Mouse (Mus musculus) limb, embryonic 12.5 days (tissue): ENCODE results near the gene Mrtfa. TPM values are rescaled to one million over a fixed set of nuclear protein-coding genes. Genes with fewer than 3 reads are reported as not detected.

Source experiments
- ATAC-seq: fragments of 200-750 bp; cut with Nextera tagmentation; 2 replicates; pipeline ENCODE4 v1.8.0; 2017; ENCODE audit warnings: low read depth, moderate TSS enrichment; ENCODE audit not compliant: insufficient number of reproducible peaks, insufficient read depth, low FRiP score, low TSS enrichment
- H3K27ac ChIP-seq: fragments of 300-500 bp; sonication (generic); 2 replicates; pipeline ENCODE4 v1.5.1; 2016; ENCODE audit warnings: mild to moderate bottlenecking, moderate library complexity
- H3K27me3 ChIP-seq: fragments of 300-500 bp; sonication (generic); 2 replicates; pipeline ENCODE4 v1.6.1; 2016; ENCODE audit warnings: mild to moderate bottlenecking, moderate library complexity
- H3K36me3 ChIP-seq: fragments of 300-500 bp; sonication (generic); 2 replicates; pipeline ENCODE4 v1.6.1; 2016; ENCODE audit warnings: mild to moderate bottlenecking, moderate library complexity
- H3K4me1 ChIP-seq: fragments of 300-500 bp; sonication (generic); replicated peaks from 2 replicates; pipeline ENCODE4 v1.6.1; 2016
- H3K4me2 ChIP-seq: fragments of 300-500 bp; sonication (generic); 2 replicates; pipeline ENCODE4 v1.6.1; 2016; ENCODE audit warnings: mild to moderate bottlenecking, moderate library complexity
- H3K4me3 ChIP-seq: fragments of 300-500 bp; sonication (generic); replicated peaks from 2 replicates; pipeline ENCODE4 v1.5.1; 2016; ENCODE audit warnings: mild to moderate bottlenecking
- H3K9ac ChIP-seq: fragments of 300-500 bp; sonication (generic); replicated peaks from 2 replicates; pipeline ENCODE4 v1.6.1; 2016; ENCODE audit warnings: mild to moderate bottlenecking, moderate library complexity
- H3K9me3 ChIP-seq: fragments of 300-500 bp; sonication (generic); 2 replicates; pipeline ENCODE4 v1.6.1; 2016; ENCODE audit warnings: mild to moderate bottlenecking, moderate library complexity
- WGBS: fragments of 180-500 bp; shearing (Covaris S2); methylation state at CpG from one replicate; pipeline ENCODE4 v1.1.7; 2016; 5-methylcytosine and 5-hydroxymethylcytosine counted together
- polyA plus RNA-seq: library from polyadenylated mRNA; unstranded; fragments of >200 nt; fragmentation: Nextera tagmentation; extraction: Ambion mirVana; gene quantifications from 2 replicates; pipeline ENCODE4 v1.2.1, GENCODE M21; 2016

The Mrtfa gene
- polyA plus RNA-seq, 1 experiment from 2014 or later = 22.2 TPM

DNA sequence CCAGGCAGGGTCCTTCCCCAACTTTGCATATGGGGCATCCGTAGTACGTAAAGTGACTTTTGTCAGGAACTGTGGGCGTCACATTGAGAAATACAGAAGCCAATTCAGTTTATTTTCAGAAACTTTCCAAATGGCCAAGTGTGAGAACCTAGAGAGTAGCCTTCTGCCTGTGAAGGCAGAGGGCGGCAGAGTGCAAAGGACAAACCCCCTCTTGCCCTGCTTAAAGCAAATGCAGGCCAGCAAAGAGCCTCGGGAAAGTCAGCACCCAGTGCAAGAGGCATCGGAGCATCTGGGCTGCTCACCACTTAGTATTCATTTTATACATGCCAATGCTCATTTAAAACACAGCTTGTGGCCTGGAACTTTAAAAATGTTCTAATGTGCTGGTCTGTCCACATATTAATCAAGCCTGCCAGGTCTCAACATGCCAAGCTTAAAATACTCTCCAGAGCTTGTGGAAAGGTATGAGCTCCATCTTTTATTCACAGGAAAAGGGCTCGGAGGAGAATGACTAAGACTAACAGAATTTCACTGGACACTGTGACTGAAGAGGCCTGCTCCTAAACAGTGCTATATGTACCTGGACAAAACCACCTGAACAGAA lies 31.9 kb downstream of the Mrtfa start:
- Histone ChIP-seq H3K4me1 (no peaks in the 10 kb centered on the region), H3K27me3 (no peaks in the 10 kb centered on the region), H3K36me3 (no peaks in the 10 kb centered on the region), H3K9ac (no peak overlapping the region), H3K27ac (no peak overlapping the region), H3K4me2 (no peak overlapping the region), H3K9me3 (no peaks in the 10 kb centered on the region), H3K4me3 (no peak overlapping the region)
- ATAC-seq = no peak
- 78% methylated on average over 7 of the region's 7 CpGs for WGBS

DNA sequence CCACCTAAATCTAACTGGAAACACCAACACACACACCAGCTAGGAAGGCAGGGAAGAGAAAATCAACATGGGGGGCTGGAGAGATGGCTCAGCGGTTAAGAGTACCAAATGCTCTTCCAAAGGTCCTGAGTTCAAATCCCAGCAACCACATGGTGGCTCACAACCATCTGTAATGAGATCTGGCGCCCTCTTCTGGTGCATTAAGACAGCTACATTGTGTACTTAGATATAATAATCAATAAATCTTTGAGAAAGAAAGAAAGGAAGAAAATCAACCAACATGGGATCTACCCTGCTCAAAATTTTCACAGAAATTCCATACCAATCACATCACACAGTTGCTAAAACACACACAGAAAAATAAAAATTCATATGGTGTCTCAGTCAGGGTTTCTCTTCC lies 34.1 kb downstream of the Mrtfa start:
- Histone ChIP-seq H3K27ac (no peak overlapping the region), H3K27me3 (no peaks in the 10 kb centered on the region), H3K36me3 (no peaks in the 10 kb centered on the region), H3K4me2 (no peak overlapping the region), H3K4me3 (no peak overlapping the region), H3K9me3 (no peaks in the 10 kb centered on the region), H3K9ac (no peak overlapping the region), H3K4me1 (no peaks in the 10 kb centered on the region)
- 76% methylated on average over 2 of the region's 2 CpGs for WGBS
- no peak for ATAC-seq

DNA sequence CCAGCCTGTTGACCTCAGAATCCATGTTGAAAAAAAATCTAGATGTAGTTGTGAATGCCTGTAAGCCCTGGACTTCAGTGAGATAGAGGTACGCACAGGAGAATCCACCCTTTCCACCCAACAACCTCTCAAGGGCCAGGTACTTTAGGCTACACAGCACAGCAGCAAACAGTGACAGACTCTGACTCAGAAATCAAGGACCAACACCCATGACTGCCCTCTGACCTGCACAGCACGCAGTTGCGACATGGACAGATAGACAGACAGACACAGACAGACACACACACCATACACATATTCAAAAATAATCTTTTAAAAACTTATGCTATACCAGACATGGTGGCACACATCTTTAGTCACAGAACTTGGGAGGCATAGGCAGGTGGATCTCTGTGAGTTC lies 34.7 kb downstream of the Mrtfa start:
- Histone ChIP-seq H3K27me3 (no peaks in the 10 kb centered on the region), H3K27ac (no peak overlapping the region), H3K4me2 (no peak overlapping the region), H3K4me1 (no peaks in the 10 kb centered on the region), H3K9me3 (no peaks in the 10 kb centered on the region), H3K4me3 (no peak overlapping the region), H3K9ac (no peak overlapping the region), H3K36me3 (no peaks in the 10 kb centered on the region)
- 99% methylated on average over 3 of the region's 3 CpGs for WGBS
- no peak for ATAC-seq

DNA sequence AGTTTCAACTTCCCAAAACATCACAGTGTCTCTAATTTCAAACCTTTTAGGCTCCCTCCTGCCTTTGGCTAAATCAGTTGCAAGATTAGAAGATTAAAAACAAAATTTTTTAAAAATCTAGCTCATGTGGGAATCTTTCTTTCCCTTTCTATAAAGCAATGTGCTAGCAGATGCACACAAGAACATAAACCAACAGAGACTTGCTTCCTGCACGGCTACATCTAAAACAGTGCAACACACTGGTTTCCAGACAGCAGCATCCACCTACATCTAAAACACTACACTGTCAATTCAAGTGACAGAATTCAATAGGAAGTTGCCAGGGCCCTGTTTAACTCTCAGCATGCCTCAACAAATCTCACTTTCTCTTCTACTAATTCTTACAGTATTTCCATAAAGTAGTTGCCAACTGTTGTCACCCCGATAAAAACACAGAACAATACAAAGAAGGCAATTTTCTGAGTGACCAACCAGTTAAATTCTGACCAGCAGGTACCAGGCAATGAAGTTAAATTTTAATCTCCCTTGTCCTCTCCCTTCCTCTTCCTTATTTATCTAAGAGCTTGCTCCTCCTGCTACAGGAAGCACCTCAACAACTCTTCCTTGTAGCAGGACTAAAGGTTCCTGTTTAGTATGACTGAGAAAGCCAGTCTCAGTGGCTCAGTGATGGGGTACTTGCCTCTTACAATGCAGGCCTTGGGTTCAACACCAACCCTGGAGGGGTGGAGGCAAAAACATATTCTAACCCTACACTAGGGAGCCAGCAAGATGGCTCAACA lies 35.5 kb downstream of the Mrtfa start:
- 91% methylated on average over 2 of the region's 2 CpGs for WGBS

DNA sequence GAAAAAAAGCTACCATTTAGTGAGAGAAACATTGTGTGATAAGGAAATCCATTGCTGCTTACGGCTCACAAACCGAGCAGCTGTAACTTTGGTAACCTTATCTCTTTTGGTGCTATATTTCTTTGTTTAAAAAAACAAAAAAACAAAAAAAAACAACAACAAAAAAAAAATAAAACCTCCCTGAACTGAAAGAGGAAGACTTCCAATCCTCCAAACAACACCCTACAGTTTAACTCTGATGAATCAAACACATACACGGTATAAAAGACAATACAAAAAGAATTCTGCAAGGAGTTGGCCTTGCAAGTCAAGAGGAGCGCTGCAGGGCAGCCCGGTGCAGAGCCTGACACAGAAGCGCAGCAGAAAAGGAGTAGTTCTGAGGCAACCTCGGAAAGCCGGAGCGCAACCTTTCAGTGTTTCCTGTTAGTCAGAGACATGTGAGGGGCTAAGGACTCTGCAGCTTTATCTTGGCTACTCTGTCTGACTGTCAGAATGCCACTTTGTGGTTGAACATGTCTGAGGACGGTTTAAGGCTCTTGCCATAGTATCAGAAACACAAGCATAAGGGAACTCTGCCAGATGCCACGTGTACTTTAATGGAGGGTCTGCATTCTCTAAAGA lies 48.5 kb downstream of the Mrtfa start:
- H3K9ac ChIP-seq = no peak overlapping the region
- H3K4me3 ChIP-seq = no peak overlapping the region
- H3K36me3 ChIP-seq = no peaks in the 10 kb centered on the region
- H3K27me3 ChIP-seq = no peaks in the 10 kb centered on the region
- H3K9me3 ChIP-seq = no peaks in the 10 kb centered on the region
- no peak for ATAC-seq
- H3K4me2 ChIP-seq = no peak overlapping the region
- 87% methylated on average over 11 of the region's 11 CpGs for WGBS
- no peak overlapping the region for H3K27ac ChIP-seq
- peaks cover 9% of the 10 kb centered on the region for H3K4me1 ChIP-seq

More for the DNA sequence above, 35.5 kb downstream of the Mrtfa start:
- no peak overlapping the region for H3K9ac ChIP-seq
- H3K4me1 ChIP-seq = no peaks in the 10 kb centered on the region
- H3K4me2 ChIP-seq = no peak overlapping the region
- no peak overlapping the region for H3K4me3 ChIP-seq
- no peak overlapping the region for H3K27ac ChIP-seq
- no peaks in the 10 kb centered on the region for H3K36me3 ChIP-seq
- H3K9me3 ChIP-seq = no peaks in the 10 kb centered on the region
- H3K27me3 ChIP-seq = no peaks in the 10 kb centered on the region
- no peak for ATAC-seq

DNA sequence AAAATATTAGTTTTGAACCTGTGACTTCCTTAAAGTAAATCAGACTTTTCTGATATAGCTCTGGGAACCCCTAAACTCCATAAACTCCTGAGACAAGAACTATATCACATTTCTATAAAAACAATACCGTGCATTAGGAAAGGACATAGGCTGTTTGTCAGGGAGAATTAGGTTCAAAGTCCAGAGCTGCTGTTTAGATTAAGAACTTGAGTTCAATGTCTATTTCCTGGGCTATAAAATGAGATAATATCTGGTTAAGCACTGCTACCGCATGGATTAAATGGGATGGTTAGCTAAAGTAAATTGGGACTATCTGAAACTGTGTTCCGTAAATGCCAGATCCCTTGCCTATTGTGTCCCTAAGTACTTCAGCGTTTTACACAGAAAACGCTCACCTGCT lies 50.6 kb downstream of the Mrtfa start:
- no peak for ATAC-seq
- WGBS = 87% methylated on average over 5 of the region's 5 CpGs
- Histone ChIP-seq H3K4me1 (peaks cover 9% of the 10 kb centered on the region), H3K9me3 (no peaks in the 10 kb centered on the region), H3K4me2 (no peak overlapping the region), H3K4me3 (no peak overlapping the region), H3K36me3 (no peaks in the 10 kb centered on the region), H3K27ac (no peak overlapping the region), H3K9ac (no peak overlapping the region), H3K27me3 (no peaks in the 10 kb centered on the region)

DNA sequence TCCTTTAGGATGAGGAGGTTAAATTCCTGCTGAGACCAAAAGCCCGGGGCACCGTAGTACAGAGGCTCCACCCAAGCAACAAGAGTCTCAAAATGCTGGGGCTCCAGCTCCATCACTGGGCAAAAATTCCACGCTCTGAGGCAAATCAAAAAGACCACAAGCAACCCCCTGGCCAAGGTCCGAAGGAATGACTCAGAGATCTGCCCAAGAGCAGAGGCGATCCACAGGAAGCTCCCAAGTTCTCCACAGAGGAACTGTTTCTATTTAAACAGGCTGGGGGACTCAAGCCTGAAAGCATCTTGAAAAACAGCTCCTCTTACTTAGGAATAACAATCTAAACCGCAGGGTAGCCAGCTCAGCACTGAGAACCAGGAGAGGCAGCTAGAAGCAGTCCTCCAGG lies 53.3 kb downstream of the Mrtfa start:
- Histone ChIP-seq H3K4me2 (no peak overlapping the region), H3K36me3 (no peaks in the 10 kb centered on the region), H3K27ac (no peak overlapping the region), H3K9ac (no peak overlapping the region), H3K4me3 (no peak overlapping the region), H3K9me3 (no peaks in the 10 kb centered on the region), H3K27me3 (no peaks in the 10 kb centered on the region), H3K4me1 (peaks cover 9% of the 10 kb centered on the region)
- WGBS = 33% methylated on average over 6 of the region's 6 CpGs
- no peak for ATAC-seq

DNA sequence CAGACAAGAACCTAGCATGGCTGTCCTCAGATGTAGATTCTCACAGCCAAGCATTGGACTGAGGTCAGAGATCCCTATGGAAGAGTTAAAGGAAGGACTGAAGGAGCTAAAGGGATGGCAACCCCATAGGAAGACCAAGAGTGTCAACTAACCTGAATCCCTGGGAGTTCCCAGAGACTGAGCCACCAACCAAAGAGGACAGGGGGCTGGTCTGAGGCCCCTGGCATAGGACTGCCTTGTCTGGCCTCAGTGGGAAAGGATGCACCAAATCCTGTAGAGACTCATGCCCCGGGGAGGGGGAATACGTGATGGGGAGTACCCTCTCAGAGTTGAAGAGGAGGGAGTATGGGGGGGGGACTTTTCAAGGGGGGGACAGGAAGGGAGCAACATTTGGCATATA lies 56.8 kb downstream of the Mrtfa start:
- ATAC-seq = no peak
- Histone ChIP-seq H3K36me3 (no peaks in the 10 kb centered on the region), H3K4me1 (peaks cover 15% of the 10 kb centered on the region), H3K27ac (no peak overlapping the region), H3K4me2 (no peak overlapping the region), H3K27me3 (no peaks in the 10 kb centered on the region), H3K4me3 (no peak overlapping the region), H3K9me3 (no peaks in the 10 kb centered on the region), H3K9ac (no peak overlapping the region)
- WGBS = 90% methylated on average over 2 of the region's 2 CpGs

DNA sequence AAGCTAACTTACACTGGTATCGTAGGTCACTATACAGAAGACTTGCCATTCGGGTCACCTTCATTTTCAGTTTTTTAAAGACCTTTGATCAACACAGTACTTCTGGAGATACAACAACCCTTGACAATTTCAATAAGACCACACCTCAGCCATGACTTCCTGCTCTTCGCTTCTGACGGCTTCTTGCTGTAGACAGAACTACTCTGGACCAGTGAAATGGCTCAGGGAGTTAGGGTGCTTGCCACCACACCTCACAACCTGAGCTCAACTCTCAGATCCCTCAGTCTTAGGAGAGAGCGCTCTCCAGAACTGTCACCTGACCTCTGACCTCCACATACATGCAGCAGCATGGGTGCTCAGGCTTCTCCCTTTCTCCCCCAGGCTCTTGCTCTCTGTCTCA lies 59.4 kb downstream of the Mrtfa start:
- no peak for ATAC-seq
- Histone ChIP-seq H3K4me3 (no peak overlapping the region), H3K9me3 (no peaks in the 10 kb centered on the region), H3K4me1 (peaks cover 5% of the 10 kb centered on the region; the same call in 1 of the 2 replicates), H3K36me3 (no peaks in the 10 kb centered on the region), H3K27me3 (no peaks in the 10 kb centered on the region), H3K9ac (no peak overlapping the region), H3K4me2 (no peak overlapping the region), H3K27ac (no peak overlapping the region)
- 87% methylated on average over 5 of the region's 5 CpGs for WGBS

DNA sequence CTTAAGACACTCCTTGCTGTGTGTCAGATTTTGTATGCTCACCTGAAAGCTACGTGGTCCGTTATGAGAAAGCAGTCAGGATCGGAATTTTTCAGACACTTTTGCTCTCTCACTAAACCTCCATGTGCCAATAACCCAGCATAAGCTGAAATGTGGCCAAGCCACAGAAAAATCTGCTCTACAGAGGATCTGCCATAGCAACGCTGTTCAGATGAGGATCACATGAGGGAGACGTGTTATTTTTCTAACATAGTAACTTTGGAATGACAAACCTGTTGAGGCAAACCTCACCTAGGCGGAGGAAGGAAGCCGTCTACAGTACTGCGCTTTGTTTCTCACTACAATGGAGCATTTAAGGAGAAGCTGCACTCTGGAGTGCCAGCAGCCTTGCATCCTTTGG lies 60.6 kb downstream of the Mrtfa start:
- Histone ChIP-seq H3K27me3 (no peaks in the 10 kb centered on the region), H3K36me3 (no peaks in the 10 kb centered on the region), H3K27ac (no peak overlapping the region), H3K9me3 (no peaks in the 10 kb centered on the region), H3K4me2 (no peak overlapping the region), H3K9ac (no peak overlapping the region), H3K4me3 (no peak overlapping the region), H3K4me1 (peaks cover 5% of the 10 kb centered on the region; the same call in 1 of the 2 replicates)
- WGBS = 88% methylated on average over 8 of the region's 8 CpGs
- ATAC-seq = no peak

DNA sequence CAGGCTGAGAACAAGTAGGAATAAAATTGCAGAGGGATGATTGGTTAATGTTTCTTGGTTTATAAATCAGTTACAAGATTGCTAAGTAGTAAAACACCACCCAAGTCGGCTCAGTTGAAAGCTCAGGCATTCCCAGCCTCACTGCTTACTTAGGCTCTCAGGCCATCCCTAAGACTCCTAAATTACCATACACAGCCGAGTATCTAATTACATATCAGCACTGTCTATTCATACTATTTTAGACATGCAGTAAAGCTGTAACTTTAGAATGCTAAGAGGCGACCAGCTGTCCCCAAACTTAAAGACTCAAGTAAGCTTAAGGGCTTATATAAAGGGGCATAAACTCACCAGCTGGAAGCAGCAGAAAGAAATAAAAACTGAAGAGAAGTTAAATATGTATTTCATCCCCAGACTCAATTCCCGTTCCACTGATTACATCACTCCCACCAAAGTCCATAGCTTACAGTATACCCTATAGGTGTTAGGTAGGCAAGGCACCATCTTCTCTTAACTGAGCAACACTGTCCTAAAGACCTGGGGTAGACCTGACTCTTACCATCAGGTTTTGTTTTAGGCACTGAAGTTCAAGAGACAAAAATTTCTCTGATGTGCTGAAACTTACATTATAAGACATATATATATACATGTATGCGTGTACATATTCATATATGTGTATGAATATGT lies 62.3 kb downstream of the Mrtfa start:
- Histone ChIP-seq H3K4me3 (no peak overlapping the region), H3K27me3 (no peaks in the 10 kb centered on the region), H3K4me2 (no peak overlapping the region), H3K9ac (no peak overlapping the region), H3K9me3 (no peaks in the 10 kb centered on the region), H3K27ac (no peak overlapping the region), H3K4me1 (peaks cover 5% of the 10 kb centered on the region; the same call in 1 of the 2 replicates), H3K36me3 (no peaks in the 10 kb centered on the region)
- 67% methylated on average over 5 of the region's 5 CpGs for WGBS
- ATAC-seq = no peak
